Mouse (Mus musculus): ENCODE measurements around the gene Clasp1. TPM values are rescaled to one million over a fixed set of nuclear protein-coding genes. Genes with fewer than 3 reads are reported as not detected.

Clasp1 gene
- 32.8 and 35.2 TPM in 2 replicates for polyA plus RNA-seq (2015; fragmentation: Nextera tagmentation; extraction: Ambion mirVana)

- no peaks in the 10 kb centered on the region; the same call in 1 of the 2 replicates for H3K4me1 ChIP-seq (replicated peaks)
- H3K27ac ChIP-seq, result peak within 1 kb of the TSS; percentile 86
- no peaks in the 10 kb centered on the region for H3K9me3 ChIP-seq
- under 1% methylated on average over 44 of the region's 44 CpGs for whole genome bisulfite sequencing
- H3K9ac ChIP-seq, result peak within 1 kb of the TSS; percentile 93
- peak within 1 kb of the TSS; percentile 67 for H3K4me2 ChIP-seq (replicated peaks)
- no peaks in the 10 kb centered on the region for H3K36me3 ChIP-seq
- H3K27me3 ChIP-seq (replicated peaks), result no peaks in the 10 kb centered on the region
- H3K4me3 ChIP-seq (replicated peaks), result peak within 1 kb of the TSS; percentile 76
- peak; percentile 98 for ATAC-seq
Observed at GRCm38 (mm10) chr1:118388757-118389453, at the start of gene Clasp1. Gene Clasp1 (plus strand): TSS chr1:118389058.

GRCm38 (mm10) chr1:118343649-118344435 lies 45.0 kb upstream of the Clasp1 start:
- no peak for ATAC-seq
- Histone ChIP-seq H3K9me3 (no peaks in the 10 kb centered on the region), H3K36me3 (no peaks in the 10 kb centered on the region), H3K27me3 (replicated peaks) (no peaks in the 10 kb centered on the region), H3K27ac (no peak overlapping the region), H3K9ac (no peak overlapping the region), H3K4me2 (replicated peaks) (no peak overlapping the region), H3K4me1 (replicated peaks) (no peaks in the 10 kb centered on the region), H3K4me3 (replicated peaks) (no peak overlapping the region)
- whole genome bisulfite sequencing, result 27% methylated on average over 6 of the region's 6 CpGs

GRCm38 (mm10) chr1:118349922-118350321 lies 38.9 kb upstream of the Clasp1 start:
- Histone ChIP-seq H3K9ac (no peak overlapping the region), H3K27me3 (replicated peaks) (no peaks in the 10 kb centered on the region), H3K9me3 (no peaks in the 10 kb centered on the region), H3K4me3 (replicated peaks) (no peak overlapping the region), H3K36me3 (no peaks in the 10 kb centered on the region), H3K4me1 (replicated peaks) (no peaks in the 10 kb centered on the region), H3K27ac (no peak overlapping the region), H3K4me2 (replicated peaks) (no peak overlapping the region)
- ATAC-seq, result no peak
- WGBS, result 75% methylated on average over 3 of the region's 3 CpGs

- Histone ChIP-seq H3K4me1 (replicated peaks) (no peaks in the 10 kb centered on the region), H3K27me3 (replicated peaks) (no peaks in the 10 kb centered on the region), H3K4me3 (replicated peaks) (no peak overlapping the region), H3K27ac (no peak overlapping the region), H3K4me2 (replicated peaks) (no peak overlapping the region), H3K9me3 (no peaks in the 10 kb centered on the region), H3K36me3 (no peaks in the 10 kb centered on the region), H3K9ac (no peak overlapping the region)
- no peak for ATAC-seq
- WGBS, result 66% methylated on average over 6 of the region's 6 CpGs
Observed at GRCm38 (mm10) chr1:118359071-118359761, 29.6 kb upstream of the Clasp1 start.

- H3K9me3 ChIP-seq, result no peaks in the 10 kb centered on the region
- no peak overlapping the region for H3K27ac ChIP-seq
- no peak overlapping the region for H3K4me2 ChIP-seq (replicated peaks)
- WGBS, result 93% methylated on average over 1 of the region's 1 CpGs
- H3K36me3 ChIP-seq, result no peaks in the 10 kb centered on the region
- H3K27me3 ChIP-seq (replicated peaks), result no peaks in the 10 kb centered on the region
- no peak for ATAC-seq
- no peak overlapping the region for H3K9ac ChIP-seq
- no peaks in the 10 kb centered on the region for H3K4me1 ChIP-seq (replicated peaks)
- no peak overlapping the region for H3K4me3 ChIP-seq (replicated peaks)
Observed at GRCm38 (mm10) chr1:118367970-118368369, 20.9 kb upstream of the Clasp1 start.

- Histone ChIP-seq H3K27ac (no peak overlapping the region), H3K36me3 (no peaks in the 10 kb centered on the region), H3K27me3 (replicated peaks) (no peaks in the 10 kb centered on the region), H3K9me3 (no peaks in the 10 kb centered on the region), H3K4me1 (replicated peaks) (no peaks in the 10 kb centered on the region), H3K9ac (no peak overlapping the region), H3K4me3 (replicated peaks) (no peak overlapping the region), H3K4me2 (replicated peaks) (no peak overlapping the region)
- no peak for ATAC-seq
- 61% methylated on average over 3 of the region's 3 CpGs for WGBS
Observed at GRCm38 (mm10) chr1:118368721-118369461, 20.0 kb upstream of the Clasp1 start.

GRCm38 (mm10) chr1:118377784-118378183 lies 11.1 kb upstream of the Clasp1 start:
- Histone ChIP-seq H3K9ac (no peak overlapping the region), H3K4me2 (replicated peaks) (no peak overlapping the region), H3K9me3 (no peaks in the 10 kb centered on the region), H3K27ac (no peak overlapping the region), H3K4me1 (replicated peaks) (no peaks in the 10 kb centered on the region), H3K36me3 (no peaks in the 10 kb centered on the region), H3K27me3 (replicated peaks) (no peaks in the 10 kb centered on the region), H3K4me3 (replicated peaks) (no peak overlapping the region)
- no peak for ATAC-seq
- 85% methylated on average over 5 of the region's 5 CpGs for WGBS

GRCm38 (mm10) chr1:118380105-118380786 lies 8.6 kb upstream of the Clasp1 start:
- Histone ChIP-seq H3K9me3 (no peaks in the 10 kb centered on the region), H3K36me3 (no peaks in the 10 kb centered on the region), H3K4me3 (replicated peaks) (no peak overlapping the region), H3K27me3 (replicated peaks) (no peaks in the 10 kb centered on the region), H3K4me2 (replicated peaks) (no peak overlapping the region), H3K27ac (no peak overlapping the region), H3K4me1 (replicated peaks) (no peaks in the 10 kb centered on the region), H3K9ac (no peak overlapping the region)
- ATAC-seq, result no peak
- WGBS, result 74% methylated on average over 8 of the region's 8 CpGs

GRCm38 (mm10) chr1:118388127-118388756 lies 616 bp upstream of the Clasp1 start:
- peak overlapping the region; percentile 93 for H3K9ac ChIP-seq
- no peaks in the 10 kb centered on the region for H3K27me3 ChIP-seq (replicated peaks)
- under 1% methylated on average over 19 of the region's 19 CpGs for WGBS
- no peaks in the 10 kb centered on the region; the same call in 1 of the 2 replicates for H3K4me1 ChIP-seq (replicated peaks)
- H3K4me2 ChIP-seq (replicated peaks), result peak overlapping the region; percentile 66
- H3K27ac ChIP-seq, result peak overlapping the region; percentile 86
- H3K4me3 ChIP-seq (replicated peaks), result peak overlapping the region; percentile 76
- no peaks in the 10 kb centered on the region for H3K9me3 ChIP-seq
- no peaks in the 10 kb centered on the region for H3K36me3 ChIP-seq
- peak; percentile 32 for ATAC-seq

- H3K4me3 ChIP-seq (replicated peaks), result peak overlapping the region; percentile 76
- no peaks in the 10 kb centered on the region; the same call in 1 of the 2 replicates for H3K4me1 ChIP-seq (replicated peaks)
- peak overlapping the region; percentile 86 for H3K27ac ChIP-seq
- H3K9me3 ChIP-seq, result no peaks in the 10 kb centered on the region
- no peaks in the 10 kb centered on the region for H3K36me3 ChIP-seq
- H3K9ac ChIP-seq, result peak overlapping the region; percentile 93
- H3K4me2 ChIP-seq (replicated peaks), result peak overlapping the region; percentile 67
- under 1% methylated on average over 44 of the region's 44 CpGs for WGBS
- peak; percentile 69 for ATAC-seq
- H3K27me3 ChIP-seq (replicated peaks), result no peaks in the 10 kb centered on the region
Observed at GRCm38 (mm10) chr1:118389454-118390265, 802 bp downstream of the Clasp1 start.
